Mouse (Mus musculus) CH12F3 (cell line): ENCODE results near the gene Manea.
"Not testable (repeated sequence)": the region's sequence is repeated elsewhere in the genome, so short reads cannot be mapped to it uniquely, and the experiment has no call there.

ENCODE experiments used
- in situ Hi-C: fragments of 300-500 bp; cut with MboI; formaldehyde crosslinking; loops from 2 replicates; pipeline ENCODE4 v1.14.3; 2020; ENCODE audit warnings: low sequenced_read_pairs

The Manea gene

DNA sequence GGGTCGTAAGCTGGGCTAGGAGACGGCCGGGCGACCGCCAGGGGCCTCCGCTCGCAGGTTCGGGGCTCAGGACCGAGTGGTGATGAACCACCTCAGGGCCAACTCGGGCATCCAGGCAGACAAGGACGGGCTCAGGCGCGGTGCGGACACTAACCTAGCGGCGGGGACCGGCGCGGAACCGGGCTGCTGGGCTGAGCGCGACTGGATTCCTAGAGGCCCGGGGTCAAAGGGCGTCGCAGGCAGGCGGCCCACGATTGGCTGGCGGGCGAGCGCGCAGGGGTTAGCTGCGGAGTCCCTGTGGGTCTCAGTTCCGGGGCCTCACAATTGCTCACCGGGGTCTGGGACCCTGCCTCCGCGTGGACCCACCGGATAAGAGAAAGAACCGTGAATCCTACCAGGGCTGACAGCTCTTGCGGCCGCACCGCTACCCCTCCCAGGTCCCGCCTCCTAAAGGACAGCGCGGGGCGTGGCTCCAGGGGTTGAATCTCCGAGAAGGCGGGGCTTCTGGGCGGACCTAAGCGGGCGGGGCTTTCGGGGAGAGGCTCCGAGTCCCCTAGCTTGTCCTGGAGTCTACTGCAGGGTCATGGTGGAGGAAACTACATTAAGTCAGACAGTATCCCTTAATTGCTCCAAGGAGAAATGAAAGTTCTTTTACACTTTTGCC, at the start of gene Manea:
Gene Manea, minus strand, starts transcription at position 449 of the 664 bp plus-strand sequence.
- in situ Hi-C loops, result no loop called here

DNA sequence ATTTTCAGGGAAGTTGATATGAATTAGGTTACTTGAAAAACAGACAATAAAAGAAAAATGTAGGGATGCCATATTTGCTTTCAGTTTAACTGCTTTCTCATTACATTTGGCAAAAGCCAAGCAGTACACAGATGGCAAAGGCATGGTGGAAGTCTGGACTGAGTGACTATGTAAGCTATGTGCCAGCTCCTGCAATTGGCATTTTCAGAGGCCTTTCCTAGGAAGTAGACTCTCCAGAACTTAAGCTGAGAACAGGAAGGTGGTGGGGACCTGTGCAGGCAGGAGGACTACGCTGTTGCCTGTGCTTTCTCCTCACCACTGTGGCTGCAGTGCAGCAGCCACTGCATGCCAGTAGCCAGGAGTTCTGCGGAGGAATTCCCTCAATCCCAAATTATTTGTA, 7.9 kb upstream of the Manea start:
- in situ Hi-C loops, result no loop called here

DNA sequence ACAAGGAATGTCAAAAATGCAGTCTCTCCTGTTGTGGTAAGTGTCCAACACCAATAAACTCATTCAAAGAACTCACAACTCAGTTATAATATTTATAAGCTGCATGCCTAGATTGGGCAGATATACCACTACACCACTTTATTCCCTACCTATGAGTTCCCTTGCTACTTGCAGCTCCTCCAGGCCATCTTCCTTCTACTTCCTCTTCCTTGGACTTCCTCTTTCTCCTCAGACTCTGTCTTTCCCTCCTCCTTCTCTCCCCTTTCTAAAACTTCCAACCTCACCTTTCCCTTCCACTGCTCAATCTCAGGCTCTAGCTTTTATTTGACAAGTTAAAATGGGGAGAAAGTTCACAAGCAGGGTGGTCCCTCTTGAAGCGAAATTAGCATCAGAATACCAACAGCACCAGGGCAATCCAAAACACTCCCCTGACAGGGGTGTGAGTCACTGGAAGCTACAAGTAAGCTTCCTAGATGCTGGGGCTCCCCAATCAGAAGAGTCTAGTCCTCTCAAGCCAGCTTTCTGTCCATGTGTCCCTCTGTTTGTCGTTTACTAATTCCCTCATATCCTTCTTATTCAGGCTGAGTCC, 7.0 kb upstream of the Manea start:
- in situ Hi-C loops, result no loop called here

DNA sequence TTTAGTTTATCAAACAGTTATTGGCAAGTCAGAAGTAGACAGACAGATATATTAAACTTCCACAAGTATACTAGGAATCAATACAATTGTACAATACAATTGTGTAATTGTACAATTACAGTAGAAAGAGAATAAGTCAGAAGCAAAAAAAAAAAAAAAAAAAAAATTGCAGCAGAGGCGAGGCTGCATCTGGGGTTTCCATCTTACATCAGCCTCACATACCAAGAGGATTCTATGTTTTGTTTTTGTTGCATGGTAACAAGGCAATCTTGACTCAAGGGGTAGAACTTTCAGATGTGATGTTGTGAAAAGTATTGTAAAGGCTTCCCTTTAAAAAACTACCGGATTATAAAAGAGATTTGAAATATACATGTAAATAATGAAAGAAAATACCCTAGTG, 548 bp upstream of the Manea start:
- in situ Hi-C loops, result no loop called here

DNA sequence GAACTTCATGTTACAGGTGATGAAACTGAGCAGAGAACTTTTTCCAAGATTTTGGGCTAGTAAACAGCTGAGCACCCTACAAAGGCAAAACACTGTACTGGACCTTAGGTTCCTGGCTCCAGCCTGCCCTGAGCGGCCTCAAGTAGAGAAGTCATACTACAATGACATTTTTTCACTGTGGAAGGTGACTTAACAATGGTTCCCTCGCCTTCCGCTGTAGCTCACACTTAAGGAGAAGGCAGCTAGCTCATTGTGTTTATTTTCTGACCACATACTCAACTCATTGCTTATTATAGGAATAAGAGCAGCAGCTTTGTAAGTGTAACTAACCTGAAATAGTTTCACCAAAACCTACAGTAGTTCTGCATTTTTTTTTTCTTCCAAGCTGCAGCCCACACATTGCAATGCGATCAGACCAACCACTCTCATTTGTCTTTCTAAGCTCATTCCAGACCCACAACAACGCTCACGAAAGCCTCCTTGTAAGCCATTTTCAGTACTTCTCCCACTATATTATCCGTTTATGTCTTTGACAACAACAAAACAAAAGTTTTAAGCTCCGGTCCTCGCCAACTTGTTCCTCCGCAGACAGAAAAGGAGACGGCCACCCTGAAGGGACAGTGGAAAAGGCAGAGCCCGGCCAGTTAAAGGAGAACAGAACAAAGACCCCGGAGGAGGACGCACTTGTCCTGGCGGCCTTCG, 799 bp downstream of the Manea start:
- in situ Hi-C loops, result no loop called here

DNA sequence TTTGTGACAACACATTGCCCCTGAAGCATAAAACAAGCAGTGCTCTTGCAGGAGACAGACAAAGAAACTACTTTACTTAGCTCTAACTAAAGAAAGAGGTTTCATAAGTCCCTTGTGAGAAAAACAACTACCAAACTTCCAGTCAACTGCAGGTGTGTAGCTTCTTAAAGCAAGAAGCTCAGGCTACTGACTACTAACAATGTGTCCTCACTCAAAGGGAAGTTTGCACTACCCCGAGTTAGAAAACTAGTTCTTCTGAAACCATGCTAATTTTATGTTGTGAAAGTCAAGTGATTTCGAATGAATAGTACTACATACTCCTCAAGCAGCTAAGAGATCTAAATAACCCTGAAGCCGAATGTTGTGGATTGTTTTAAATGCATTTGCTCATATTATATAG, 1.6 kb downstream of the Manea start:
- in situ Hi-C loops, result no loop called here

DNA sequence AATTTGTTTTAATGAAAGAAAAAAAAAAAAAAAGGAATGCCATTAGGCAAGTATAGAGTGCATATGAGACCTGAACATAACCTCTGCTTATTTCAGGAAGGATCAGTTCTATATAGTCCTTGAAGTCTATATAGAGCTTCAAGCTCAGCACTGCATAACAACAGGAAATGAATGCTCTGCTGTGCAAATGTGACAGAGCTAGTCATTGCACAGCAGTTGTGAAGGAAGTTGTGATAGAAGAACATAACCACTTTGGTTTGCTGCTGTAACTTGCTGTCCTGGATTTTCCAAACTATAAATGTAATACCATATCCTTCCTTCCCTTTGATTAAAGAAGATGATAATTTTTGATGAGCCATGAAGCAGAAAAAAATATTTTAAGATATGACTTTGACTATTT, 4.3 kb downstream of the Manea start:
- in situ Hi-C loops, result no loop called here

DNA sequence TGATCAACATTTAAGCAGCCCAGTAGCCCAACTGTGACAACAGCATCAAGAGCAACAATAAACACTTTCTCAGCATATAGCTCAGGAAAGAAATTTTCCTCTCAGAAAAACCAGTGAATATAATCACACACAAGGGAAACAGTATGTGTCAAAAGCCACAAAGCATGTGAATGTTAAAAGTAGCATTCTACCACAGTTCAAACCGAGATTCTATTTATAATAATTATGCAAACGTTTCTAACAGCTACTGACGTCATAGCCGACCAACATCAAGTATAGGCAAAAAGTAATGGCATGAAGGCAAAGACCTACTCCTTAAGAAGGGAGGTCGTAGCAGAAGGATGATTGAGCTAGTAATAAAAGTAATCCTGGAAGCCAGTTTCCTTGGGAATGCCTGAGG, 8.1 kb downstream of the Manea start:
- in situ Hi-C loops, result no loop called here

DNA sequence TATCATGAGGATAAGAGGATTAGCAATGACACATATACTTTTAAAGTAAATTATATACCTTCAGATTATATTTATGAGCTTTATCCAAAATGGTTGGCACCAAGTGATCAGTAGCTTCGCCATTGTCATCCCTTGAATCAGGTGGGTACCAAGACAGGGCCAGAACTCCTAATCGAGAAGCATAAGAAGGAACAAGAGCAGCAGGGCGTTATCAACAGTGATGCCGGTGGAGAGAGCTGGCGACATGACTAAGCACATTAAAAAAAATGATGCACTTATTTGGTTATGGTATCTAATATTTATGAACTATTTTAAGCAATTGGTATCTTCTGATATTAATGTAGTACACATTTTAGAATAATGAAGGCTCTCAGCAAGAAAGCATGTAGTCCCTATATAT, 10.1 kb downstream of the Manea start:
- in situ Hi-C loops, result no loop called here

DNA sequence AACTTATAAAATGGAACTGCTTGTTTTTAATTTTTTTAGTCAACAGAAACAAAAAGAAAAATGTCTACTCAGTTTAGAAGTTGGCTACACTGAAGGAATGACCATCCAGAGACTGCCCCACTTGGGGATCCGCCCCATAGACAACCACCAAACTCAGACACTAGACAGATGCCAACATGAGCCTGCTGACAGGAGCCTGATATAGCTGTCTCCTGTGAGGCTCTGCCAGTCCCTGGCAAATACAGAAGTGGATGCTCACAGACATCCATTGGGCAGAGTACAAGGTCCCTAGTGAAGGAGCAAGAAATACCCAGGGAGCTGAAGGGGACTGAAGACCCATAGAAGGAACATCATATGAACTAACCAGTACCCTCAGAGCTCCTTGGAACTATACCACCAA, 42.0 kb downstream of the Manea start:
- in situ Hi-C loops, result not testable (repeated sequence)

DNA sequence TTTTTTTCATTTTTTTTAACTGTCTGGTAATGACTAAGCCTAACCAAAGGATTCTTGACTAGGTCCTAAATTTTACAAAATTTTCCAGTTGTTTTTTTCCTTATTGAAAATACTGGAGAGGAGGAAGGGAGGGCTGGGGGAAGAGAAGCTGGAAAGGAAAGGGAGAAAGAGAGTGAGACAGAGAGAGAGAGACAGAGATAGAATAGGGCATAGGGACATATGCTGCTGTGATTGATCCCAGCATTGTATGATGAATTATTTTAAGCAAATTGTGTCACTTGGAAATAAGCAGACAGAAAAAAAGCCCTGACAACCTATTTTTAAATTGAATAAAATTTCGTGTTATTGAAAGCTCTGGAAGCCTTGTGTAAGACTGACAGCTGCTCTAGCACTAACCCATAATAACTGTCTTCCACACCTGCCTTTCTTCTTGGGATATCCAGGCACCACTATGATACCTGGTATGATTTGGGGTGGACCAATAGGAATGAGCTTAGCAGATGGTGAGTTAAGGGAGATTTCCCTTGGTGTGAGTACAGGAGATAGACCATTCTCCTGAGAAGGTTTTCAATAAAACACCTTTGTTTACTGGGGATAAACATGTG, 69.5 kb downstream of the Manea start:
- in situ Hi-C loops, result no loop called here

DNA sequence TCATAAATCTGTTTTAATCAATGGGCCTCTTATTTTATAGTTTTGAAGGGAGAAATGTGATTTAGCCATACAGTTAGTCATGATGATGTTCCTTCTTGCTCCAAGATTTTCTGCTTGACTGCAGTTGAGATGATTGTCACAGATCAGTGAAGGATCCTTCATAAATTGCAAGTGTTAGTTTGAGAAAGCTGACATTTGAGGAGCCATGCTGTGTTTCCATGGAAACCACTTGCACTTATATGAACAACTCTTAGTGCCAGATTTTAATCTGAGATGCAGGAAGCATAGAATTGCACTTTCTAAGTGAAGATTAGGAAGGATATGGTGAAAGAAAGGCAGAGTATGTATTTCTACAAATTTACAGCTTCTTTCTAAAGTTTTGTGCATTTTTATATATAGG, 70.4 kb downstream of the Manea start:
- in situ Hi-C loops, result no loop called here

DNA sequence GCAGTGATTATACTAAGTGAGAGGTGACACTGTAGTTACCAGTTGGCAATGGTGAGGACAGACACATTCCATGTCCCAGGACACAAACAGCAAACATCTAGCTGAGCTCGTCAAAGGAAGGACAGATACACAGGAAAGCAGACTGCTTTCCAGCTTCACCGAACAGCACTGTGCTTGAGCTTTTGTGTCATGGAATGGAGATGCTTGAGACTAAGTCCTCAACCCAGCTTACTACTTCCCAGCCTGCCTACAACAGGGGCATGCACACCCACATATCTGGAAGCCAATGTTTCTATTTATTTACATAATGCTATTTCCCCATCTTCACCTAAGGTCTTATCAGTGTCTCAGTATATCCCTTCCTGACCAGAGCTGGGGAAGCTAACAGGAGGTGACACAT, 70.9 kb downstream of the Manea start:
- in situ Hi-C loops, result no loop called here
